In genomic region chr11:20455865-20456648, GRCm38 (mm10) we compare ENCODE assay signal across 8 mouse cellular contexts.
DNase-seq lines count a peak whose midpoint lies in the region; ATAC-seq lines count a peak whose summit lies in the region.

No protein-coding gene starts in this region.

- H3K36me3 ChIP-seq in heart, embryonic 12.5 days = no peaks in the 10 kb centered on the region
- H3K36me3 ChIP-seq in forebrain, embryonic 16.5 days (ENCODE audit: control insufficient read depth, insufficient read depth) = no peaks in the 10 kb centered on the region

- 2% methylated on average over 19 of the region's 19 CpGs for WGBS in heart, embryonic 12.5 days
- WGBS in forebrain, embryonic 16.5 days = 1% methylated on average over 19 of the region's 19 CpGs

- peak overlapping the region; percentile 61 for H3K4me3 ChIP-seq in heart, embryonic 12.5 days
- peak overlapping the region; percentile 55 for H3K4me3 ChIP-seq in forebrain, embryonic 16.5 days (replicated peaks; ENCODE audit: low read length)

- no peaks in the 10 kb centered on the region for H3K9me3 ChIP-seq in heart, embryonic 12.5 days (replicated peaks)
- no peaks in the 10 kb centered on the region for H3K9me3 ChIP-seq in forebrain, embryonic 16.5 days (ENCODE audit: control insufficient read depth, low read length)

- DNase-seq in heart, postnatal 4 days = no peak
- peak; percentile 45 for DNase-seq in cerebellum, adult 11-12 months
- peak; percentile 47 for DNase-seq in kidney, postnatal 10 days
- DNase-seq in naive thymus-derived CD4-positive, alpha-beta T cell, adult 2 months (ENCODE audit: low read depth) = peak; percentile 11
- DNase-seq in urinary bladder, postnatal 25 days (ENCODE audit: low spot score) = no peak
- no peak for DNase-seq in testis, postnatal 14 days (ENCODE audit: low spot score)

- H3K9ac ChIP-seq in heart, embryonic 12.5 days = peak overlapping the region; percentile 65
- H3K9ac ChIP-seq in forebrain, embryonic 16.5 days (replicated peaks; ENCODE audit: low read depth, low read length) = peak overlapping the region; percentile 60

- H3K4me2 ChIP-seq in heart, embryonic 12.5 days = peak overlapping the region; percentile 87
- H3K4me2 ChIP-seq in forebrain, embryonic 16.5 days (ENCODE audit: low read length) = peak overlapping the region; percentile 91

- no peak overlapping the region for H3K27ac ChIP-seq in heart, embryonic 12.5 days (ENCODE audit: poor library complexity, severe bottlenecking)
- H3K27ac ChIP-seq in forebrain, embryonic 16.5 days (ENCODE audit: low read length) = no peak overlapping the region

- ATAC-seq in heart, embryonic 12.5 days (ENCODE audit: insufficient number of reproducible peaks, low FRiP score) = no peak
- ATAC-seq in forebrain, embryonic 16.5 days = peak; percentile 51

- peaks cover 8% of the 10 kb centered on the region for H3K27me3 ChIP-seq in heart, embryonic 12.5 days (replicated peaks)
- no peaks in the 10 kb centered on the region for H3K27me3 ChIP-seq in forebrain, embryonic 16.5 days (replicated peaks; ENCODE audit: control insufficient read depth, insufficient read depth, low read length)

- H3K4me1 ChIP-seq in heart, embryonic 12.5 days (replicated peaks) = peaks cover 12% of the 10 kb centered on the region
- H3K4me1 ChIP-seq in forebrain, embryonic 16.5 days (replicated peaks; ENCODE audit: control insufficient read depth, insufficient read depth, low read length) = peaks cover 17% of the 10 kb centered on the region

Comparison
In these comparisons a context has a peak if more than half of its experiments do, and no peak if none do; other contexts are left out.
1. DNase-seq: peak in cerebellum, adult 11-12 months (single experiment), kidney, postnatal 10 days (single experiment) and naive thymus-derived CD4-positive, alpha-beta T cell, adult 2 months (single experiment); none in heart, postnatal 4 days (single experiment), urinary bladder, postnatal 25 days (single experiment) and testis, postnatal 14 days (single experiment).